9 mouse cellular contexts compared by ENCODE assay signal in the genomic region with DNA sequence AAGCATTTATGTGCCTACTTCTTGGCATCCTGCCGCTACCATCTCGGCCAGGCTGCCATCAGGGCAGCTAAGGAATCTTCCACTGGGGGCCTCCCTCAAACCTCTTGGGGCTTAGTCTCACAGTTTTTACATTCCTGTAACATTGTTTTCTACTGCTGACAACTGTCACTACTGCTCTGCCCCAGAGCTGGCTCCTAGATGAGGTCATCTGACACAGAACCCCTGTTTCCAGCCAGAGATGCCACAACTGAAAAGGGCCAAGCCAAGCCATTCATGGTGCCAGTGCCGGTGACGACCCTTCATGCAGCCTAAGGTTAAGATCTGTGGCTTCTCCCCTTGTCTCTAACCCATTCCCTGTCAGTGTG. TPM values are rescaled to one million over a fixed set of nuclear protein-coding genes. Genes with fewer than 3 reads are reported as not detected.
DNase-seq lines count a peak whose midpoint lies in the region; ATAC-seq lines count a peak whose summit lies in the region.
"Had no signal": no experiment of that assay in that cellular context is flagged by ENCODE, and none has a peak within 500 bp of the region (broad histone marks: within the 10 kb centered on the region; RNA-seq: fewer than 3 reads in every experiment).

No protein-coding gene starts in this region.

- no peak for ATAC-seq in heart, embryonic 13.5 days (ENCODE audit: extremely low read depth, insufficient number of reproducible peaks, low FRiP score, low TSS enrichment)
- ATAC-seq in neural tube, embryonic 13.5 days (ENCODE audit: low read depth), result no peak
- no peak for ATAC-seq in intestine, embryonic 16.5 days
- no peak for ATAC-seq in stomach, embryonic 16.5 days (ENCODE audit: insufficient read depth, low FRiP score)
- ATAC-seq: forebrain, embryonic 15.5 days had no signal

- no peaks in the 10 kb centered on the region for H3K27me3 ChIP-seq in heart, embryonic 13.5 days (replicated peaks)
- no peaks in the 10 kb centered on the region for H3K27me3 ChIP-seq in neural tube, embryonic 13.5 days
- no peaks in the 10 kb centered on the region for H3K27me3 ChIP-seq in intestine, embryonic 16.5 days (replicated peaks; ENCODE audit: control insufficient read depth, insufficient read depth, low read length)
- H3K27me3 ChIP-seq in stomach, embryonic 16.5 days (ENCODE audit: control insufficient read depth, insufficient read depth, low read length), result no peaks in the 10 kb centered on the region
- H3K27me3 ChIP-seq: forebrain, embryonic 15.5 days had no signal

- peaks cover 60% of the 10 kb centered on the region for H3K4me1 ChIP-seq in heart, embryonic 13.5 days
- peaks cover 28% of the 10 kb centered on the region for H3K4me1 ChIP-seq in neural tube, embryonic 13.5 days (replicated peaks)
- H3K4me1 ChIP-seq in intestine, embryonic 16.5 days (ENCODE audit: control insufficient read depth, insufficient read depth, low read length), result peaks cover 36% of the 10 kb centered on the region
- peaks cover 34% of the 10 kb centered on the region for H3K4me1 ChIP-seq in stomach, embryonic 16.5 days (ENCODE audit: control insufficient read depth, insufficient read depth, low read length)

- H3K36me3 ChIP-seq in heart, embryonic 13.5 days, result no peaks in the 10 kb centered on the region
- H3K36me3 ChIP-seq in neural tube, embryonic 13.5 days, result no peaks in the 10 kb centered on the region
- H3K36me3 ChIP-seq in intestine, embryonic 16.5 days (ENCODE audit: control insufficient read depth, insufficient read depth, low read length), result no peaks in the 10 kb centered on the region
- no peaks in the 10 kb centered on the region for H3K36me3 ChIP-seq in stomach, embryonic 16.5 days (ENCODE audit: control insufficient read depth, insufficient read depth, low read length)
- H3K36me3 ChIP-seq: forebrain, embryonic 15.5 days had no signal

- WGBS in heart, embryonic 13.5 days, result 54% methylated on average over 4 of the region's 4 CpGs
- WGBS in neural tube, embryonic 13.5 days, result 82% methylated on average over 4 of the region's 4 CpGs
- WGBS in intestine, embryonic 16.5 days, result 78% methylated on average over 4 of the region's 4 CpGs
- WGBS in stomach, embryonic 16.5 days, result 82% methylated on average over 4 of the region's 4 CpGs

- H3K4me2 ChIP-seq in heart, embryonic 13.5 days, result no peak overlapping the region
- no peak overlapping the region for H3K4me2 ChIP-seq in neural tube, embryonic 13.5 days
- H3K4me2 ChIP-seq in intestine, embryonic 16.5 days (ENCODE audit: low read depth, low read length), result no peak overlapping the region
- no peak overlapping the region for H3K4me2 ChIP-seq in stomach, embryonic 16.5 days (ENCODE audit: low read depth, low read length)
- H3K4me2 ChIP-seq: forebrain, embryonic 15.5 days had no signal

- no peaks in the 10 kb centered on the region for H3K9me3 ChIP-seq in heart, embryonic 13.5 days
- no peaks in the 10 kb centered on the region for H3K9me3 ChIP-seq in neural tube, embryonic 13.5 days
- H3K9me3 ChIP-seq in intestine, embryonic 16.5 days (ENCODE audit: control insufficient read depth, low read length), result no peaks in the 10 kb centered on the region
- no peaks in the 10 kb centered on the region for H3K9me3 ChIP-seq in stomach, embryonic 16.5 days (replicated peaks; ENCODE audit: control insufficient read depth, low read length)
- H3K9me3 ChIP-seq: forebrain, embryonic 15.5 days had no signal

- peak overlapping the region; percentile 75 for H3K27ac ChIP-seq in heart, embryonic 13.5 days (replicated peaks)
- peak overlapping the region; percentile 15; the same call in 1 of the 2 replicates for H3K27ac ChIP-seq in neural tube, embryonic 13.5 days (replicated peaks)
- H3K27ac ChIP-seq in intestine, embryonic 16.5 days (ENCODE audit: low read length), result peak overlapping the region; percentile 83
- peak overlapping the region; percentile 77 for H3K27ac ChIP-seq in stomach, embryonic 16.5 days (ENCODE audit: low read length)
- H3K27ac ChIP-seq: forebrain, embryonic 15.5 days had no signal

- H3K4me3 ChIP-seq in heart, embryonic 13.5 days, result no peak overlapping the region
- no peak overlapping the region for H3K4me3 ChIP-seq in neural tube, embryonic 13.5 days
- no peak overlapping the region for H3K4me3 ChIP-seq in intestine, embryonic 16.5 days (ENCODE audit: low read length)
- H3K4me3 ChIP-seq in stomach, embryonic 16.5 days (replicated peaks; ENCODE audit: low read length), result no peak overlapping the region
- H3K4me3 ChIP-seq: forebrain, embryonic 15.5 days had no signal

- no peak overlapping the region for H3K9ac ChIP-seq in heart, embryonic 13.5 days
- no peak overlapping the region for H3K9ac ChIP-seq in neural tube, embryonic 13.5 days
- H3K9ac ChIP-seq in intestine, embryonic 16.5 days (ENCODE audit: low read depth, low read length), result peak overlapping the region; percentile 38; the same call in 1 of the 2 replicates
- no peak overlapping the region for H3K9ac ChIP-seq in stomach, embryonic 16.5 days (ENCODE audit: low read length)
- H3K9ac ChIP-seq: forebrain, embryonic 15.5 days had no signal

- DNase-seq in heart, adult 8-10 months (ENCODE audit: low spot score), result no peak
- no peak for DNase-seq in neural tube, embryonic 10.5 days (ENCODE audit: extremely low spot score, low spot score)
- DNase-seq in layer of hippocampus, postnatal 14 days (ENCODE audit: low spot score in 2 of 2), result no peak
- no peak for DNase-seq in spleen, postnatal 36 days (ENCODE audit: low spot score in 2 of 2)

RNA-seq across cellular contexts. Expression of a gene that starts 4.4 kb away (rescaled TPM):
- 12.2 and 12.7 TPM in 2 replicates for polyA plus RNA-seq in heart, embryonic 13.5 days (2015; fragmentation: Nextera tagmentation; extraction: Ambion mirVana)
- total RNA-seq in heart, adult 8-10 months (2022), result 10 to 100 TPM; 11.6 to 15.6 (median 13.4) TPM
- polyA plus RNA-seq in neural tube, embryonic 13.5 days (2015; fragmentation: Nextera tagmentation; extraction: Ambion mirVana), result 33.3 and 34.1 TPM in 2 replicates
- polyA plus RNA-seq in intestine, embryonic 16.5 days (2015; fragmentation: Nextera tagmentation; extraction: Ambion mirVana), result 27.1 and 28.3 TPM in 2 replicates
- 15.6 and 20.9 TPM in 2 replicates for polyA plus RNA-seq in stomach, embryonic 16.5 days (2015; fragmentation: Nextera tagmentation; extraction: Ambion mirVana)
- 10 to 100 TPM; 18.5 to 22.3 TPM for total RNA-seq in layer of hippocampus, postnatal 14 days (2021)

RNA-seq across cellular contexts. Expression of a gene that starts 22.6 kb away (rescaled TPM):
- 1.7 and 2.0 TPM in 2 replicates for polyA plus RNA-seq in heart, embryonic 13.5 days (2015; fragmentation: Nextera tagmentation; extraction: Ambion mirVana)
- 10 to 100 TPM in 2 of 4 experiments, 1 to 10 TPM in 2; 5.7 to 11.1 (median 9.9) TPM for total RNA-seq in heart, adult 8-10 months (2022)
- 0.77 and 1.2 TPM in 2 replicates for polyA plus RNA-seq in neural tube, embryonic 13.5 days (2015; fragmentation: Nextera tagmentation; extraction: Ambion mirVana)
- 6.0 and 7.1 TPM in 2 replicates for polyA plus RNA-seq in intestine, embryonic 16.5 days (2015; fragmentation: Nextera tagmentation; extraction: Ambion mirVana)
- polyA plus RNA-seq in stomach, embryonic 16.5 days (2015; fragmentation: Nextera tagmentation; extraction: Ambion mirVana), result 5.2 and 6.2 TPM in 2 replicates
- 1 to 10 TPM; 1.7 to 2.0 TPM for total RNA-seq in layer of hippocampus, postnatal 14 days (2021)

RNA-seq across cellular contexts. Expression of a gene that starts 38.4 kb away (rescaled TPM):
- polyA plus RNA-seq in heart, embryonic 13.5 days (2015; fragmentation: Nextera tagmentation; extraction: Ambion mirVana), result 10.6 and 12.4 TPM in 2 replicates
- 1 to 10 TPM in 1 of 4 experiments, under 1 TPM in 1, not detected in 2; 0.54 to 1.3 TPM for total RNA-seq in heart, adult 8-10 months (2022)
- polyA plus RNA-seq in neural tube, embryonic 13.5 days (2015; fragmentation: Nextera tagmentation; extraction: Ambion mirVana), result 2.7 TPM in 2 replicates
- polyA plus RNA-seq in intestine, embryonic 16.5 days (2015; fragmentation: Nextera tagmentation; extraction: Ambion mirVana), result 13.6 and 17.9 TPM in 2 replicates
- polyA plus RNA-seq in stomach, embryonic 16.5 days (2015; fragmentation: Nextera tagmentation; extraction: Ambion mirVana), result 7.1 and 7.3 TPM in 2 replicates
- total RNA-seq in layer of hippocampus, postnatal 14 days (2021), result 1 to 10 TPM; 2.7 to 4.0 TPM

Comparison
In these comparisons a context has a peak if more than half of its experiments do, and no peak if none do; other contexts are left out.
1. H3K27ac ChIP-seq: peak in every context shown above with its lines; median percentile 83 in intestine, embryonic 16.5 days; 77 in stomach, embryonic 16.5 days; 75 in heart, embryonic 13.5 days; 15 in neural tube, embryonic 13.5 days.